Mouse (Mus musculus): ENCODE data around the gene Csn1s2b. TPM values are rescaled to one million over a fixed set of nuclear protein-coding genes. Genes with fewer than 3 reads are reported as not detected.

Gene Csn1s2b
- polyA plus RNA-seq (2014; fragmentation: Illumina TruSeq; extraction: RNeasy Lipid Tissue Mini Kit (QIAGEN cat#74804); ENCODE audit: low read depth, low replicate concordance): not detected

DNA sequence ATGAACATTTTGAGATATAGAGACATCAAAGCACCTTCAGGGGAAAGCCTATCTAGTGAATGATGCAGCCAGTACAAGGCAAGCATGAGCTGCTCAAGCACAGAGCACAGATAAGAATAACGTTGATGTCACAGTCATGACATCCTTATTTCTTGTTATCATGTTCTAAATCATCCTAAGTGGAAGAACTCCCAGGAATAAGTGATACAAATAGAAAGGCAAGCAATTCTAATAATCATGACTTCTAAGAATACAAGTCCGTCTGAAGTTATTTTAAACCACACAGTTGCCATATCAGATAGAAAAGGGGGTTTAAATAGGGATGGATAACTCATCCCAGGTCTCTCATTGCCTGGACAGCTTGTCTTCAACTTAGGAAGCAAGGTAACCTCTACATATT, at the start of gene Csn1s2b:
Gene Csn1s2b, plus strand, starts transcription at position 301 of the 400 bp plus-strand sequence.

DNA sequence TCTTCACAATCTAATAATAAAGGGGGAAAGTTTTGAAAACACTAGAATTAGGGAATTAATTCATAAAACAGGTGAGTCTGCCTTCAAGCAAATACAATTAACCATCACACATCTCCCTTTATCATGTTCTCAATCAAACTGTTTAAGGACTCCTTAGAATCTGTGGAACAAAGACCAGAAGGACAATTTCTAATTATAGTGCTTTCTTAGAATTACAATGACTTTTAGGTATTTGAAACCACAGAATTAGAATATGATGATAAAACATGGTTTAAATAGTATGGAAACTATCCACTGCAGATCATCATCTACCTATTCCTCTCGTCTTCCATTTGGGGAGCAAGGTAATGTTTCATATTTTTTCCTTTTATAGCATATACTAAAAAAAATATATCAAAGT, 33.6 kb upstream of the Csn1s2b start, which contains the start of gene Csn1s2a:
Gene Csn1s2a, plus strand, starts transcription at position 301 of the 400 bp plus-strand sequence.

DNA sequence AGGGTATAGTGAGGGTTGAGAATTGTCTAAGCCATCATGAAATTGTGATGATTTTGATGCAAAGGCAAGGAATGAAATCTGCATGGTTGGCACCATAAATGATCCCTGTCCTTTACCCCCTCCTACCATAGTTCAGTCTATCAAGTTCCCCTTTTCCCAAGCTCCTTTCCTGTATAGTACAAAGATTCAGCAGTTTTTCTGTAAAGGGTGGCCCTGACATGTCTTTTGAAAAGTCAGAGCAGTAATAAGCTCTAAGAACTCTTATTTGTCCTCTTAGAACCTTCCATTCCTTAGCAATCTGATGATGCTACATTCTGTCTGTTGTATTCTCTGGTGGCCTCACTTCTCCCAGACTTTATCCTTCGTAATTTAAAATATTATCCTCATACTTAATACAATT, 17.5 kb downstream of the Csn1s2b start, which contains the start of gene Prr27:
Gene Prr27, plus strand, starts transcription at position 301 of the 400 bp plus-strand sequence.

Other genes with a start within 250 kb of the Csn1s2b start
- gene Sult1d1, start 239.1 kb upstream of the Csn1s2b start, polyA plus RNA-seq (2014; fragmentation: Illumina TruSeq; extraction: RNeasy Lipid Tissue Mini Kit (QIAGEN cat#74804); ENCODE audit: low read depth, low replicate concordance): 2.1 TPM
- 63.5 TPM for gene Sult1e1, start 216.5 kb upstream of the Csn1s2b start, polyA plus RNA-seq (2014; fragmentation: Illumina TruSeq; extraction: RNeasy Lipid Tissue Mini Kit (QIAGEN cat#74804); ENCODE audit: low read depth, low replicate concordance)
- not detected for gene Csn1s1, start 141.9 kb upstream of the Csn1s2b start, polyA plus RNA-seq (2014; fragmentation: Illumina TruSeq; extraction: RNeasy Lipid Tissue Mini Kit (QIAGEN cat#74804); ENCODE audit: low read depth, low replicate concordance)
- not detected for gene Csn2, start 108.5 kb upstream of the Csn1s2b start, polyA plus RNA-seq (2014; fragmentation: Illumina TruSeq; extraction: RNeasy Lipid Tissue Mini Kit (QIAGEN cat#74804); ENCODE audit: low read depth, low replicate concordance)
- not detected for gene Csn1s2a, start 33.5 kb upstream of the Csn1s2b start, polyA plus RNA-seq (2014; fragmentation: Illumina TruSeq; extraction: RNeasy Lipid Tissue Mini Kit (QIAGEN cat#74804); ENCODE audit: low read depth, low replicate concordance)
- gene Prr27, start 17.6 kb downstream of the Csn1s2b start, polyA plus RNA-seq (2014; fragmentation: Illumina TruSeq; extraction: RNeasy Lipid Tissue Mini Kit (QIAGEN cat#74804); ENCODE audit: low read depth, low replicate concordance): 6.7 TPM
- gene Odam, start 76.9 kb downstream of the Csn1s2b start, polyA plus RNA-seq (2014; fragmentation: Illumina TruSeq; extraction: RNeasy Lipid Tissue Mini Kit (QIAGEN cat#74804); ENCODE audit: low read depth, low replicate concordance): 37.3 TPM
- not detected for gene Csn3, start 117.5 kb downstream of the Csn1s2b start, polyA plus RNA-seq (2014; fragmentation: Illumina TruSeq; extraction: RNeasy Lipid Tissue Mini Kit (QIAGEN cat#74804); ENCODE audit: low read depth, low replicate concordance)
- gene 2310003L06Rik, start 161.4 kb downstream of the Csn1s2b start, polyA plus RNA-seq (2014; fragmentation: Illumina TruSeq; extraction: RNeasy Lipid Tissue Mini Kit (QIAGEN cat#74804); ENCODE audit: low read depth, low replicate concordance): not detected
- not detected for gene Gm28434, start 161.4 kb downstream of the Csn1s2b start, polyA plus RNA-seq (2014; fragmentation: Illumina TruSeq; extraction: RNeasy Lipid Tissue Mini Kit (QIAGEN cat#74804); ENCODE audit: low read depth, low replicate concordance)
- 20.5 TPM for gene Cabs1, start 171.4 kb downstream of the Csn1s2b start, polyA plus RNA-seq (2014; fragmentation: Illumina TruSeq; extraction: RNeasy Lipid Tissue Mini Kit (QIAGEN cat#74804); ENCODE audit: low read depth, low replicate concordance)
- not detected for gene Smr3a, start 194.5 kb downstream of the Csn1s2b start, polyA plus RNA-seq (2014; fragmentation: Illumina TruSeq; extraction: RNeasy Lipid Tissue Mini Kit (QIAGEN cat#74804); ENCODE audit: low read depth, low replicate concordance)